Mouse (Mus musculus) fat pad, adult 2 months (tissue): ENCODE measurements around the gene Stard9.

Source experiments
- DNase-seq: peaks from one replicate; pipeline ENCODE4 v3.0.0-alpha.2; 2011; ENCODE audit warnings: low read depth, low spot score; ENCODE audit errors: extremely low read depth

Stard9 gene

DNA sequence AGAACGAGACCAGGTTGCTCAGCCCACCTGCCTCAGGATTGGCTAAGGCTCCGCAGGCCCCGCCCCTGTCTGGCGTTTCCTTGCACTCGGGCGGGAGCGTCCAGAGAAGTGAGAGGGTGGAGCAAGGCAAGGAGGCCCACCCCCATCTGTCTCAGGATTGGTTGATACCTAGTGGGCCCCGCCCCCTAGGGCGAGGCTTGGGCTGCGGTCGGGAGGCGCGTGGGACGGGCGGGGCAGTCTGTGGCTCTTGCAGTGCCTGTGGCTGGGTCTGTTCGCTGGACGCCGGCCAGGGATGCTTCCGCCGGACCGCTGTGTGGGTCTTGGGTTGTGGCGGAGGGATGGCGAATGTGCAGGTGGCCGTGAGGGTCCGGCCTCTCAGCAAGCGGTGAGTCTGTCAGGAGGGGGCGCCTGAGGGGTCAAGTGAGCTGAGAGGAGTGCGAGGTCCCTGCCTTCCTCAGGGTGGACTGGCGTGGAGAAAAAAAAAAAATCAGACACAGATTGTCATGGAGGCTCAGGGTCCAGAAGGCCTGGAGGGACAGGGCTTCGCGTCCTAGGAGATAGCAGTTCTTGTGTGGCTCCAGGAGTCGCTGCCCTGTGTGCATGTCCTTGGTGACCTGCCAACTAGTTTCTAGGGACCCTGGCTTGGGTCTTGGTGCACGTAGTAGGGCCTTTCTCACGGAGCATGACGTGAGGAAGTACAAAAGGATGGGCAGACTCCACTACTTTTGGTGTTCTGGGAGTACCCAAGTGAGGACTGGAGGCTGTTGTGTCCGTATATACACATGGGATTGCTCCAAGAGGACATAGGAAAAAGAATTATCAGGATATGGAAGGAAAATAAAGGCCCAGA, at the start of gene Stard9:
TSS of gene Stard9 (plus strand) at position 236 of the 850 bp plus-strand sequence.
- peak; percentile 72 for DNase-seq

DNA sequence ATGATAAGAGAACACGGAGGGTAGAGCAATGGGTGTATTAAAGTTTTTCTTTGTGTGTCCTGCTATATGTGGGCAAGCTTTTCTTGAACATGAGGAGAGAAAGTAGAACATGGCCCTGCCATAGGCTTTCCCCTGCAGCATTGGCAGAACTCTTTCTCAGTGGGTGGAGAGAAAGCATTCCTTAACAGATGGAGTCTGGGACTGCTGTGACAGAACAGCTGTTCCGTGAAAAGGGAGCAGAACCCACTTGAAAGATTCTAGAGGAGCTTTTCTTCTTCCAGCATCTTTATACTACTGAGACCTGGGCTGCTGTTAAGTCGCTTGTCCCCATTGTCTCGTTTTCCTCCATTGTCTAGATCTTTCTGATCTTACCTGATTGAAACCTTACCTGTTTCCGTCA, 39.2 kb upstream of the Stard9 start:
- no peak for DNase-seq

DNA sequence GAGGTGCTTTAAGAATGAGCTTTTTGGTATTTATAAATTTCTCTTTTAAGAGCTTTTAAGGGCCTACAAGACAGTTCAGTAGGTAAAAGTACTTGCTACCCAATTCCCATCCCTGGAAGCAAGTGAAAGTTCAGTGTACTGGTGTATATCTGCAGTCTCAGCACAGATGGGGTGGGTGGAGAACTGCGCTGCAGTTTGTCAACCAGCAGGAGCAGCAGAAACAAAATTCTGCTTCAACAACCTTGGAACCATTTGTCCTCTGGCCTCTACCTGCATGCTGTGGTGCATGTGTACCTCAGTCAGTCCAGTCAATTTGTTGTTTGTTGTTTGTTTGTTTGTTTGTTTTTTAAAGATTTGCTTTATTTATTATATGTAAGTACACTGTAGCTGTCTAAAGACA, 36.7 kb upstream of the Stard9 start:
- no peak for DNase-seq

GRCm38 (mm10) chr2:120597734-120598133, 31.2 kb upstream of the Stard9 start:
- peak; percentile 51 for DNase-seq

- DNase-seq, result no peak
Measured at GRCm38 (mm10) chr2:120599506-120599905, 29.4 kb upstream of the Stard9 start.

DNA sequence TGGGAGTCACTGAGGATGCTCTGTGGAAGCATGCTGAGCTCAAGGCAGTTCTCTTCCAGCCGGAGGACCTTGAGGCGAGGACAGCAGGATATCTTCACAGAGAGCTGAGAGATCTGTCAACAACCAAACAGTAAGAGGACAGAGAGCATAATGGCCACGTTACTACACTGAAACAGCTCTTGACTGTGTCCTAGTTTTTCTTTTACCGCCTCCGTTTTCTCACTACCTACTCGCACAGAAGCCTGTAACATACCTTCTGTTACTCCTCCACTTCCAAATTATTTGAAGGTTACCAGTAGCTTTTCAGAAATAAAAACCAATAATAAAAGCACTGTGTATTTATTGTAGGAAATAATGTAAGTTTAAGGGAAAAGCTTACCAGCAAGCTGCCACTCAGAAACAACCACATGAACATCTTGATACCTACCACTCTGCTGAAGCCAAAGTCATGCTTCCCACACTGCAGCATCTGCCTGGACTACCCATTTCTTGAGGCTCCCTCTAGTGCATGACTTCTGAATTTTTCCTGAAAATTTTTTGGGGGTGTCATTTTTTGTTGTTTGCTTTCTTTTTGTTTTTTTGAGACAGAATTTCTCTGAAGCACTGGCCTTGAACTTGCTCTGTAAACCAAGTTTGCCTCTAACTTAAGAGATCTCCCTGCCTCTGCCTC, 22.8 kb upstream of the Stard9 start:
- DNase-seq, result no peak

DNA sequence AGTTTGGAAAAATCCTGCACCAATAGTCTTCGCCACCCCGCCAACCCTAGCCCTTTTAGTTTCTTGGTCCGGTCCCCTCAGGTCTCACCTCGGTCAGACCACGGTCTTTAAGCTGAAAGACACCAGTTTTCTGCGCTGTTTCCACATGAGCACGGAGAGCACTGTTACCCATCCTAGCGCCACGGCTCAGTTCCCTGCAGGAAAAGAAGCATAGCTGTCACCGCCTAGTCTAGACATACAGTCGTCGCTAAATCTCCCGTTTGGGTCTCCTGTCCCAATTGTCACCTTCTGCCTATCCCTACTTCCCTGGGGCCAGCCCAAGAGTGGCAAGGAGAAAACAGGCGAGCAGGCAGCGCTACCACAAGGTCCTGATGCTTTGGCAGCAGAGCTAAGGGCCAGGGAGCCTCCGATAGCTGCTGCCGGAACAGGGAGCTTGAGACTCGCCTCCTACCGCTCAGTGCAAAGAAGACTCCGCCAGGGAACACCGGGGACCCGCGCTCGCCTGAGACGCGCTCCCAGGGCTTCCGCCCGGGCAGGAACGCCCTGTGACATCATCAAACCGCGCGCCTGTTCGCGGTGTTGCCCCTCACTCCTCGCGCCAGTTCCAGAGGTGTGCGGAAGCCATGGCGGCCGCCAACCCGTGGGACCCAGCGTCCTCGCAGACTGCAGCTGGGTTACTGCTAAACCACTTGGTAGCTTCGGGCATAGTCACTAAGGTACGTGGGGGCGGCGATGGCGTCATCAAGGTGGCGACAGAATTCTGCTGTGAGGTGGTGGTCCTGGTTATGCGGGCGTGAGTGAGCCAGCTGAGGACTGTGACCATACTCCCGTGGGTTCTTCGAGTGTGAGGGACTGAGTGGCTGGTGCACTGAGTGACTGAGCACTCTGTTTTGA, 19.8 kb upstream of the Stard9 start, which contains the start of the genes Haus2 and Lrrc57:
TSS of gene Haus2 (plus strand) at position 554 of the 894 bp plus-strand sequence.
TSS of gene Lrrc57 (minus strand) at position 691 of the 894 bp plus-strand sequence.
- no peak for DNase-seq

DNA sequence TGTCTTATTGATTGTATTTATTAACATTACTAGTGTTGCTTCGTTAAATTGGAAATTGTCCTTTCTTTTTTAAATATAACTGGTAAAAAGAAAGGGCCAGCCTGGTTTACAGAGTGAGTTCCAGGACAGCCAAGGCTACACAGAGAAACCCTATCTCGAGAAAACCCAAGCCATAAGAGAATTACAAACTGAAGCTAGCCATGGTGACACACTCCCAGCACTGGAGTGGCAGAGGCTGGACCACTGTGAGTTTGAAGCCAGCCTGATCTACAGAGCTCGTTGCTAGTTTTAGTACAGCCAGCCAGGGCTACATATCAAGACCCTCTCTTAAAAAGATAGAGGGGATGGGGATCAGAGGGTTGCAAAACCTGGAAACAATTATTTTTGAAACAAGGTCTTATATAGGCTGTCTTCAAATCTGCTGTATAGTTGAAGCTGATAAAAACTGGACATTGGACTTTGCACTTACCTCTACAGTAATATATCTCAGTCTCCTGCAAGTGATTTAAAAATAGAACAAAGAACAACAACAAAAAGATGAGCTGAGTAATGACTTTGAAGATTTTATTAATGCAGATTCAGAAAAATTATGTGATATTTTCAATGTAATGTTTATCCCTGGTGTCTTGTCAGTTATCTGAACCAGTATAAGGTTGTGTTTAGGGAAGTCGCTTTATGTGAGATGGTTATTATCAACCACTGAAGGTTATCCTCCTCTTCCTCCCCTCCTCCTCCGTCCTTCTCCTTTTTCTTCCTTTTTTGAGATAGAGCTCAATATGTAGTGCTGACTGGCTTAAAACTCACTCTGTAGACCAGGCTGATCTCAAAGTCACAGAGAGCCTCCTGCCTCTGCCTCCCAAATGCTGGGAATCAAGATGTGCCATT, 12.4 kb upstream of the Stard9 start:
- no peak for DNase-seq

DNA sequence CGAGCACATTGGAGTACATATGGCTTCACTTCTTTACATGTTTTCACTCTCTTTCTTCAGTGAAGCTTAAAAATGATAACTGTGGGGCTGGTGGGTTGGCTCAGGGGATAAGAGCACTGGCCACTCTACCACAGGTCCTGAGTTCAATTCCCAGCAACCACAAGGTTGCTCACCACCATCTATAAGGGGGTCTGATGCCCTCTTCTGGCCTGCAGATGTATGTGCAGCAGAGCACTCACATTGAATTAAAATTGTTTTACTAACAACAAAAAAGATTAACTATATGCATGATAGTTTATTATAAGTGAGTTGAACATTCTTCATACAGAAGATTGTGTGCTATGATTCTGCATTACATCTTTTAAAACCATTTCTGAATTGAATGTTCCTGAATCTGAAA, 9.4 kb upstream of the Stard9 start:
- DNase-seq, result no peak

DNA sequence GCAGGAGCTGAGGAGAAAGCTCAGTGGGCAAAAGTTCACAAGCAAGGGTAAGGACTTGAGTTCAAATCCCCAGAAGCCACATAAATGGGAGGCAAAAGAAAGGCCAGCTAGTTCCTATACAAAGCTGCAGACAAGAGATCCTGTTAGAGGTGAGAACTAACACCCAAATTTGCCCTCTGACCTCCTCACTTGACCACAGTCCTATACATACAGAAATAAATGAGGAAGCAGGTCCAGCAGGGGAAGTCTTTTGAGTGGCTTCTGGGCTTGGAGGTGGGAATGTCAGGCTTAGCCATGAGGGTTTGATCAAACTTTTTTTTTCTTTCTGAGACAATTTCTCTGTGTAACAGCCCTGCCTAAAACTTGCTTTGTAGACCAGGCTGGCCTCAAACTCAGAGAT, 6.0 kb upstream of the Stard9 start:
- DNase-seq, result no peak

- no peak for DNase-seq
Measured at GRCm38 (mm10) chr2:120628076-120628865, 650 bp upstream of the Stard9 start.

DNA sequence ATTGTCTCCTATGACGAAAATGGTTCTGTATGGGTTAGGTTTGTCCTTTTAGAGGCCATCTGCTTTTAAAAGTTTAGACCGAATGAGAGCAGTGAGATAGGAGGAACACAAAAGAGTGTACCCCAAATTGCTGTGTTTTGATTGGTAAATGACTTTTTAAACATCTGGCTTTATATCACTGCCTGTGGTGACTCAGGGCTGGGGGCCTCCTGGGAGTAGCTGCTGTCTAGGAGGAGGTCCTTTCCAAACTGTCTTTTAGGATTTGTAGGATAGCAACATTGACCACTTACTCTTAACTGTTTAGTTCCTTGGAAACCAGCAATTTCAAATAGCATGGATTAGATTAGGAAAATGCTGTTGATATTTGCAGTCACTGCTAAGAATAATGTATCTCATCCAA, 1.3 kb downstream of the Stard9 start:
- no peak for DNase-seq

- DNase-seq, result no peak
Measured at GRCm38 (mm10) chr2:120630655-120631054, 1.7 kb downstream of the Stard9 start.

DNA sequence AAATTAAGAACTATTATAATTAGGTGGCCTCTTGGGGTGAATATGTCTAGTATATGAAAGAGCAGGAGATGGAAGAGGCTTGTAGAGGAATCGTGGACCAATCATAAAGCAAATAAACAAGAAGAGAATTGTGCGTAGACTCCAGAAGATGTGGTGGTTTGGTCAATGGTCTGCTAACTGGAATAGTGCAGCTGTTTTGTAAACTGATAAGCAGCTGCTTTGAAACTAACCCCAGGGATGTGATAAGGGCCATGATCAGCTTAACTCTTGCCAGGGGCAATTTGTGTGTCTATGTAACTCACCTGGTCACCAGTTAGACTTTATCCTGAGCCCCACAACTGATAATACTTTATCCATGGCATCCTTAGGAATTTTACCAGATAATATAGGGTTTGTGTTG, 2.6 kb downstream of the Stard9 start:
- DNase-seq, result no peak

DNA sequence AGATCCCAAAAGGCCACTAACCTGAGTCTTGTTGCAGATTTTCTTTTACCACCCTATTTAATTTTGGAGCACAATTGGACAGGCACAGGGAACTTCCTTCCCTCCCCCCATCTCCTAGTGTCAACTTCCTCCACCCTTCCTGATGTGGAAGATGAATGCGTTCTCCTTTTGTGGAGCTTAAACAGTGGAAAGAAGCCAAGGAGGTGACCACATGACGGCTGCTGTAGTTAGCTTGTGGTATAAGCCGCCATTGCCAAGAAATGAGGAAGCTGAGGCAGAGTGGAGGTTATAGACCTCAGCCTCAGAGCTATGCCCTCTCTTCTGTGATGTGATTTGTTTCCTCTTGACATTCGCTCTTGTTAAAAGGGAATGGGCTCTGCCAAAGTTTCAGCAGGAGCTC, 3.0 kb downstream of the Stard9 start:
- no peak for DNase-seq

- no peak for DNase-seq
Measured at GRCm38 (mm10) chr2:120640835-120641234, 11.9 kb downstream of the Stard9 start.

DNA sequence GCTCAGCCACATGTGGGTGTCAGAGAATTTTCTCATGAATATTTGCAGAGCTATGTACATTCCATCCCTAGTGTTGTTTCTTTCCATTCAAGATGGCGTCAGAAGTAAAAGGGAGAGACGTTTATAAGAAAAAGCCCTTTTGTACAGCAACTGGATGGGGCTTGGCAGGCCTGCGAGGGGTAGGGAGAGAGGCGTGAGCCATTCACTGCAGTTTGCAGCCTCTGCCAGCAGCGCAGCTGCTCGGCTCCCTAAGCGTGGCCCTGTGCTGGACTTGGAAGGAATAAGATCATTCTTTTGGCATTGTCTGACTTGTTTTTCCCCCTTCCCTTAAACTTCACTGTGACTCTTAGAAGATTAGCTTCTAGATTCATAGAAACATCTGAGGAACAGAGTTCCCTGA, 14.9 kb downstream of the Stard9 start:
- no peak for DNase-seq

DNA sequence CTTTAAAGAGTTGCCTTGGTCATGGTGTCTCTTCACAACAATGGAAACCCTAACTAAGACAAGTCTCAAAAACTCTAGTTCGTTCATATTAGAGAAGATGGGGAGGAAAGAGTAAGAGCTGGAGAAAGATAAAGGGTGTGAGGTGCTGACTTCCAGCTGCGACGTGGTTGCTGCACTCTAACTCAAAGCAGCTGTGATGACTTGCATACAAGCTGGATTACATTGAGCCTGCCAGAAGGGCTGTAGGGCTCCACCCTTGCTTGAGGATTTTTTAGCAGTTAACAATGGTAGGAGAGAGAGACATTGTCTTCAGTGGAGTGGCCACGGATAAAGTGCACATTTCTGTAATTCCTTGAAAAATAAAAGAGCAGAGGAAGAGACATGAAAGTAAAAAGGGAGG, 17.9 kb downstream of the Stard9 start:
- no peak for DNase-seq

DNA sequence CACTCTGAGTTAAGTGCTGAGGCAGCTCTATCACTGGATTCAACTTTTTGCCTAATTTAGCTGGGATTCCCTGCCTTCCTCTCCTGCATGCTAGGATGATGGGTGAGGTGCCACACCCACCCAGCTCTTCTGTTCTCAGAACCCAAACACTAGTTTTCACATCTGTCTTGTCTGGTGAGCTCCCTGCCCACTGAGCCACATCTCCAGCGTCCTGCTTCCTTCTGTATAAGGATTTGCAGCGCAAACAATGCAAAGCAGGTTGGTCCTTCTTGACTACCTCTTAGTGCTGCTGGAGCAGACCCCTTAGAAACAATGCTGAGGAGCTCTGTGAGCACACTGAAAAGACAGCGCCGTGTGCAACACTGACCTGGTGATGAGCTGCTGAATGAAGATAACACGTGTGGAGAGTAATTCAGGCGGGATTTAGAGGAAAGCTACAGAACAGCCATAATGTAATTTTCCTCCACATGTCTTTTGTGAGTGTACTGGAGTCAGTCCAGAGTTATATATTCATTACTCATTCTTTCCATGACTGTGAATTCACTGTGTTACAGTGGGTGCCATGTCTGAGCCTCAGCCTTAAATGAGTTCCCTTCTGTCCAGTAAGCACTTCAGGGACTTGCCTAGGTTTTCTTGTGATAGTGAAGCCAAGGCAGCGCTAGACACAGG, 23.5 kb downstream of the Stard9 start:
- no peak for DNase-seq
